Mouse (Mus musculus) B cell, adult 2 months (primary cell): ENCODE results near the gene Ddn.
A peak's percentile ranks its signal among the peaks of the same experiment; 100 is the strongest.

Experiments
- DNase-seq, 2 experiments: peaks; one replicate each; pipeline ENCODE4 v3.0.0; 2022

Gene Ddn

GRCm38 (mm10) chr15:98830736-98831683 is 21.7 kb upstream of the Ddn start, which contains the start of gene Prkag1:
Gene Prkag1, minus strand, starts transcription at chr15:98831521.
- DNase-seq, result peak; percentile 99

DNA sequence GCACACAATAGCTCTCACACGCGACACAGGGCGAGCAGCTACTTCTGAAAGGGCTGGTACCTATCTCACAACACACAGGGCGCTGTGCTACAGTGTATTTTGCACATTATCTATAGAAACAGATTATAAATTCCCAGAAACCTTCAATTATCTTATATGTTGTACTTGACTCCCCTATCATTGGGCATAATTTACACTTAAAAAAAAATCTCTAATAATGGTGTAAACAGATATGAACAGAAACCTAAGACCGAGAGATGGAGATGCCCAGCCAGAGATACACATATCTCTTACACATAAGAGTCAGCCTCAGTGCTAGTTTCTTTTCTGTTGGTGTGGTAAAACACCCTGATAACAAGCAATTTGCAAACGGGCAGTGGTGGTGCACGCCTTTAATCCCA is 18.3 kb upstream of the Ddn start:
- no peak for DNase-seq

- peak; percentile 52 to 61 for DNase-seq
Observed at GRCm38 (mm10) chr15:98823434-98823833, 14.1 kb upstream of the Ddn start.

DNA sequence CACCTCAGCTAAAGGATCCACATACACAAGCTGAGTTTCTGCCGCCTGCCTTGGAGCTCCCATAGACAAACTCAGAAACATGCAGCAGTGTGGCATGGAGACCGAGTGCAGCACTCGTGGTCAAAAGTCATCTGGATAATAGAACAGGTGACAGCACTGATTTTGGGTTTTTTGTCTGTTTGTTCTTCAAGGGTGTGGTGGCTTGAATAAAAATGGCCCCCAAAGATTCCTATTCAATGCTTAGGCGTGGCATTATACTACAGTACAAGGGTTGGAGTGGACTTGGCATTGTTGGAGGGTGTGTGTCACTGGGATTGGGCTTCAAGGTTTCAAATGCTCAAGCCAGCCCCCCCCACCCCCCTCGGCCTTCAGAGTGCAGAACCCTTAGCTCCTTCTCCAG is 12.9 kb upstream of the Ddn start:
- no peak for DNase-seq

DNA sequence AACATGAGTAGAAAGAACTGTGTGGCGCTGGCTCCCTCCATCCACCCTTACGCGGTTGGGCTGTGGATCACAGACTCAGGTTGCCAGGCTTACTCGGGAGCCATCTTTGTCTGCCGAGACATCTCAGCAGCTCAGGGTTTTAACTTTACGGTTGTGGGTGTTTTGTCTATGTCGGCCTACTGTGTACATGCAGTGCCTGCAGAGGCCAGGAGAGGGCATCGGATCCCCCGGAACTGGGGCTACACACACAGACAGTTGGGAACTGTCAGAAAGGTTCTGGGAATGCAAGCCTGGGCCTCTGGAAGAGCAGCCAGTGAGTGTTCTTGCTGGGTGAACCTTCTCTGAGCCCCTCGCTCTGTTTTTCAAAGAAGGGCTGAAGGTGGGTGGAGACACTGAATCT is 12.1 kb upstream of the Ddn start:
- peak; percentile 63 to 69 for DNase-seq

GRCm38 (mm10) chr15:98820937-98821336 is 11.6 kb upstream of the Ddn start:
- no peak for DNase-seq

- no peak for DNase-seq
Observed at GRCm38 (mm10) chr15:98818171-98818570, 8.9 kb upstream of the Ddn start.

- no peak for DNase-seq
Observed at GRCm38 (mm10) chr15:98812741-98813424, 3.6 kb upstream of the Ddn start.

- DNase-seq, result peak in 1 of 2 experiments; percentile 31
Observed at GRCm38 (mm10) chr15:98810212-98810611, 922 bp upstream of the Ddn start.

GRCm38 (mm10) chr15:98808651-98809134 is 597 bp downstream of the Ddn start:
- DNase-seq, result no peak

DNA sequence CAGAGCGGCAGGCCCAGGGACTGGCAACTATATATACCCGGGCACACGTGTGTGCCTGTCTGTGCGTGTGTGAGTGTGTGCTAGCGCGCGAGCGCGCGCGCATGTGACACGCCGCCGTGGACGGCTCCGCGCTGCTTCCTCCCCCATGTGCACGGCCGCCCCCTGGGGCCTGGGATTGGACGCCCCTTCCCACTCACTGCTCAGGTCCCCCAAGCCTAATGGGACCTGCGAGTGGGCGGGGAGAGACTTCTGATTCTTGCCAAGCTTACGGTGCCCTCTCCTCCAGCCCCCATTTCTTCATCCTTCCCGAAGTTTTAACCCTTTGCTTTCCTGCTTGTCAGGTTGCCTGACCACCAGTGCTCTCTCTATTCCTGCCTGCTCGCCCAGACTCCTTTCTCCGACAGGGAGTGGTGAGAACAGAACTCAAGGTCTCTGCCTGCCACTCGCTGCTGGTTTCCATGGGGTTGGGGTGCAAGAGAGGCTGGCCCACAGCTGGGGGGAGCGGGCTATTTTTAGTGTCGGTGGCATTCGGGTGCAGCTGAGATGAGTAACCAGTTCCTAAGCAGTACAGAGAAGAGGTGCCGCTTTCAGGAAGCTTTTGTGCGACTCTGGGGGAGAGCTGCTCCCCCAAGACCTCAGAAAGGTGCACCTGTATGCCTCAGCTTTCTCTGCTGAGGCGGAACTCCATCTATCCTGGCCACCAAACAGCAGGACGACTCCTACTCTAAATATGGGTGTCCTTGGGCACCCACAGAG is 1.2 kb downstream of the Ddn start:
- DNase-seq, result peak; percentile 73 to 76

DNA sequence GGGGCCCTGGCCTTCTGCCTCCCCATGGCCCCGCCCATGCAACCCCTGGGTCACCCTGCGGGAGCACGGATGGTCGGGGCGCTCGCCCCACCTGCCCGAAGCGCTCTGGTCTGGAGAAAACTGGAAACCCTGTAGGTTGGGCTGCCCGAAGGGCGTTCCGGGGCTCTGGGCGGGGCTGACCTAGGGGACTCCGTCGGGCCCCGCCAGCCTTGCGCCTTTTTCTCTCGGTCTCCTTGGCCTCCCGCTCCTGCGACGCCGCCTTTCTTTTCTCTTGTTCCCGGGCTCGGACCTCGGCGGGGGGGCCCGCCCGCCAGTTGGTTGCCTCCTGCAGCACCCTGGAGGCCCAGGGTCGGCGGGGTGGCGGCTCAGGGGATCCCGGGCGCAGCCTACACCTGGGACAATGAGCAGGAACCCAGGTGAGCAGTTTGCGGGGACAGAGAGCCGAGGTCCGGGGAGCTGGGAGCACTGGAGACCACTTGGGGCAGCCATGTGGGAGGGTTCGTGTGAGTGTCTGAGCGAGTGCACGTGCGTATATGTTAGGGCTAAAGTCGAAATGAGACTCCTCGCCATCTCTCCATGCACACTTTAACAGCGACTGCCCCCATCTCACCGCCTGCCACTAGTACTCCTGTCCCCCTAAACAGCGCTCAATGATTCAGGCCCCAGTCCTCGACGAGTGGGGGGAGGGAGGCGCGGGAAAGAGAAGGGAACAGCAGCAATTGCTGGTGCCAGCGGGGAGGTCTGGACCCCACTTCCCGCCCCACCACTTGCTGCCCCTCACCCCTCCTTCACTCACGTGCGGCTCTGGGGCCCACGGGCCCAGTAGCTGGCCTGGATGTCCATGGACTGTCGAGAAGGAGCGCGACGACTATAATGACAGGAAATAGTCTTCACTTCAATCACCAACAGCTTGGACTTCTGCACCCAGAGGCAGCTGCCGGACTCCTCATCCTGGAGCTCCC is 2.2 kb downstream of the Ddn start:
- peak; percentile 49 to 50 for DNase-seq

- no peak for DNase-seq
Observed at GRCm38 (mm10) chr15:98806071-98806808, 3.0 kb downstream of the Ddn start.

DNA sequence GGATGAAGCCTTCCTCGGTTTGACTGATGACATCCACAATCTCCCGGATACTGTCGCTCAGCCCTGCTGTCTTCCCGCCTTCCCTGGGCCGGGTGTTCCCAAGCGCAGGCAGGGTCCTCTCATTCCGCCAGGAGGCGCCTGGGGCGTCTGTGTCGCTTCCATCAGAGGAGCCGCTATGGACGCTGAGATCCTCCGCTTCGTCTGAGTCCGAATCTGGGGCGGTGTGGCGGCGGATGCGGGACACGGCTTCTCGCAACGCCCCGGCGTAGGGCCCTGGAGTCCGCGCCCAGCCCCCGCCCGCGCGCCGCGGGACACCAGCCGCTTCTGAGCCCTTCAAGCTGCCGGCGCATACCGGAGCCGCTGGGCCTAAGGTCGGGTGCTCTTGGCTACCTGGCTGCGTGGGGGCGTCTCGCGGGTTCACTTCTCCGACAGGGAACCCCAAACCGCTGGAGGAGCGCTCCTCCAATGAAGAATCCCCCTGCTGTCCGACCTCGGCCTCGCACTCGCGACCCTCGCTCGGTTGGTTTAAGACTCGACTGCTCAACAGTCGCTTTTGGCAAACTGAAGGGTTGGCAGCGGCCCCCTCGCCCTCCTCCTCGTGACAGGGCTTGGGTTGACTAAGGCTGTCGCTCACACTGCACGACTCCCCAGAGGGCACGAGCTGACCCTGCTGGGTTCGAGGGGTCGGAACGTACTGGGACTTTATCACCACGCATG is 3.8 kb downstream of the Ddn start:
- DNase-seq, result peak; percentile 58 to 60

DNA sequence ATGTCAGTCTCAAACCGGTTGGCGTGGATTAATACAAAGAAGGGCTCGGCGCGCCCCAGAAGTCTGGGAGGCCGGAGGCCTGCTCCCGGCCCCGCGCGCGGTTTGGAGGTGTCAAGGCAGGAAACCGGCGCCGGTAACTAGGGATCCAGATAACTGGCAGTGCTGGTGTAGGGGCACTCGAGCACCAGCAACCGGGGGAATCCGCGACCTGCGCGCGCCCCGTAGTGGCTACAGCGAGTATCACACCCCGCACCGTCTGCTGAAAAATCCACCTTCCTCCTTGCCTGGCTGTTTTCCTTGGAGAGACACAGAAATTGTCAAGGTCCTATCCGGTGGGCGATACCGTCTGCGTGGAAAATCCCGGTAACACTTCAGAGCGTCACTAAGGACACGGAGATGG is 5.2 kb downstream of the Ddn start:
- DNase-seq, result peak; percentile 85 to 87

GRCm38 (mm10) chr15:98802926-98803325 is 6.4 kb downstream of the Ddn start:
- DNase-seq, result no peak

DNA sequence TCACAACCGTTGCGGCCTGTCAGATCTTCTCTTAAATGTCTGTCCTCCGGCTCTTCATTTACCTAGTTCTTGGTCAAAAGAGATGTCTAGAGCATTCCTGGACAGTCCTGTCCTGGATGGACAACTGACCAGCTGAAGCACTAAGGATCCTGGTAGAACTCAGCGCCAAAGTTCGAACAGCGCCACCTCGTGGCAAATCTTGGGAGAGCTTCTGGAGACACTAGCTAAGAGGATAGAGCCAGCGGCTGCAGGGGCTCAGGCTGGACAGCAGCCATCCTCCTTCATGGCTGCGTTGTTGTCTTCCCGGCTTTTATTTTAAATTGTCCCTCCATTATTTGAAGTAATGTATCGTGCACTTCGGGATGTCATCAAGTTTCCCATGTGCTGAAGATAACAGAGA is 9.9 kb downstream of the Ddn start:
- peak; percentile 85 to 88 for DNase-seq

DNA sequence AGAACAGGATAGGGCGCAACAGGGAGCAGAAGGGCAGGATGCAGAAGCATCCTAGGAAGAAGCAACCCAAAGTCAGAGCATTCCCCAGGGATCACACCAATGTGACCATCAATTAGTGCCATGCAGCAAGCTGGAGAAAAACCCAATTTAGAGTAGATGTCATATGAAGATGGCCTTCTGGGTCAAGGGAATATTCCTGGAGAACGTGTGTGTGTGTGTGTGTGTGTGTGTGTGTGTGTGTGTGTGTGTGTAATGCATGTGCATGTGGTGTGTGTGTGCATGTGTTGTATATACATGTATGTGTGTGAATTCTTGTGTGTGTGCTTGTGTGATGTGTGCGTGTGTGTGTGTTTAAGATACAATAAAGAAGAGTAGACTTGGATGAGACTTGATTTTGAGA is 10.4 kb downstream of the Ddn start:
- DNase-seq, result no peak

DNA sequence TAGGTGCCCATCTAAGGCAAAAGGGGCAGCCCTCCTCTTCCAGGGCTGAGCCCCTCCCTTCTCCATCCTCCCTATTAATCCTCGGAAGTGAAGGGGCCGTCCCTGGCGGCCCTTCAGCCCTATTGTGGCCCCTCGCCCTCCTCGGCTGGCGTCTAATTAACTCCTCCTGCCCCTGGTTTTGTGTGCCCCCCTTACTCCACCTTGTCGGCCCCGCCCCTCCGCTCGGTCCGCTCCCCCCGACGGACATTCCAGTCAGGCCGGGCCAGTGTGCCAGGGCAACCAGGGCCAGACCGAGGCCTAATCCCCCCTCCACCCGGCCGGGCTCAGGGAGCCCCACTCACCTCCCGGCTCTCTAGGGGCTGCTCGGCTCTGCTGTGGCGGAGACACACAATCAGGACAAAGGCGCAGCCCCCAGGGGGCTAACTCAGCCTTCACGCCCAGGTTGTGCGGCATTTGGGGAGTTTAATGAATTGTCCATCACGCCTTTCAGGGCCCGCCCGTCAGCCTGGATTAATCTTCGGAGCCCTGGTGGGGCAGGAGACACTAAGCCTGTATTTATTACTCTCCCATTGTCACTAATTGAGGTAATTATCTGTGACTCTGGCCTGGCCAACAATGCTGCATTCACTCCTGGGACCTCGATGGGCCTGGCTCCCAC is 11.3 kb downstream of the Ddn start:
- no peak for DNase-seq
